Comparison of ENCODE assay signal across 26 mouse cellular contexts in genomic region chr11:73076733-73077132, GRCm38 (mm10). TPM values are rescaled to one million over a fixed set of nuclear protein-coding genes. Genes with fewer than 3 reads are reported as not detected.
DNase-seq lines count a peak whose midpoint lies in the region; ATAC-seq and TF ChIP-seq lines count a peak whose summit lies in the region.
"Had no signal": no experiment of that assay in that cellular context is flagged by ENCODE, and none has a peak within 500 bp of the region (broad histone marks: within the 10 kb centered on the region; RNA-seq: fewer than 3 reads in every experiment).

No protein-coding gene starts in this region.

- no peaks in the 10 kb centered on the region for H3K27me3 ChIP-seq in embryonic facial prominence, embryonic 14.5 days (replicated peaks; ENCODE audit: control insufficient read depth, insufficient read depth, low read length)
- no peaks in the 10 kb centered on the region for H3K27me3 ChIP-seq in embryonic facial prominence, embryonic 10.5 days (replicated peaks; ENCODE audit: low read depth, poor library complexity, severe bottlenecking)
- H3K27me3 ChIP-seq in hindbrain, postnatal 0 days (ENCODE audit: insufficient read depth, low read length) = no peaks in the 10 kb centered on the region
- H3K27me3 ChIP-seq in hindbrain, embryonic 11.5 days (ENCODE audit: control insufficient read depth, insufficient read depth, low read length) = no peaks in the 10 kb centered on the region
- H3K27me3 ChIP-seq in midbrain, embryonic 11.5 days (ENCODE audit: control insufficient read depth, insufficient read depth, low read length) = no peaks in the 10 kb centered on the region
- no peaks in the 10 kb centered on the region for H3K27me3 ChIP-seq in midbrain, embryonic 16.5 days (ENCODE audit: control insufficient read depth, insufficient read depth, low read depth, low read length)
- H3K27me3 ChIP-seq: CH12.LX; embryonic facial prominence, embryonic 12.5 days; heart, embryonic 12.5 days; hindbrain, embryonic 15.5 days; liver, embryonic 15.5 days; lung, embryonic 15.5 days; megakaryocyte, embryonic 14.5 days; neural tube, embryonic 13.5 days had no signal

- no peak overlapping the region for H3K9ac ChIP-seq in embryonic facial prominence, embryonic 14.5 days (ENCODE audit: low read depth, low read length)
- H3K9ac ChIP-seq in hindbrain, postnatal 0 days (replicated peaks; ENCODE audit: low read length) = no peak overlapping the region
- H3K9ac ChIP-seq in hindbrain, embryonic 11.5 days (ENCODE audit: low read depth, low read length) = no peak overlapping the region
- H3K9ac ChIP-seq in midbrain, embryonic 11.5 days (ENCODE audit: low read length) = no peak overlapping the region
- no peak overlapping the region for H3K9ac ChIP-seq in midbrain, embryonic 16.5 days (ENCODE audit: low read depth, low read length)
- H3K9ac ChIP-seq: embryonic facial prominence, embryonic 12.5 days; forebrain, postnatal 0 days; heart, embryonic 12.5 days; hindbrain, embryonic 15.5 days; liver, embryonic 15.5 days; lung, embryonic 15.5 days; neural tube, embryonic 13.5 days had no signal

- no peak overlapping the region for H3K4me3 ChIP-seq in embryonic facial prominence, embryonic 14.5 days (ENCODE audit: low read depth, low read length)
- H3K4me3 ChIP-seq in embryonic facial prominence, embryonic 10.5 days = no peak overlapping the region
- H3K4me3 ChIP-seq in hindbrain, postnatal 0 days (ENCODE audit: low read length) = no peak overlapping the region
- H3K4me3 ChIP-seq in hindbrain, embryonic 11.5 days (ENCODE audit: low read depth, low read length) = no peak overlapping the region
- no peak overlapping the region for H3K4me3 ChIP-seq in midbrain, embryonic 11.5 days (ENCODE audit: low read depth, low read length)
- H3K4me3 ChIP-seq in midbrain, embryonic 16.5 days (ENCODE audit: low read depth, low read length) = no peak overlapping the region
- H3K4me3 ChIP-seq: embryonic facial prominence, embryonic 12.5 days; forebrain, embryonic 10.5 days; heart, embryonic 12.5 days; hindbrain, embryonic 15.5 days; liver, embryonic 15.5 days; lung, embryonic 15.5 days; megakaryocyte, embryonic 14.5 days; neural tube, embryonic 13.5 days had no signal

- H3K4me1 ChIP-seq in embryonic facial prominence, embryonic 14.5 days (ENCODE audit: control insufficient read depth, insufficient read depth, low read length) = no peaks in the 10 kb centered on the region
- no peaks in the 10 kb centered on the region for H3K4me1 ChIP-seq in embryonic facial prominence, embryonic 10.5 days
- no peaks in the 10 kb centered on the region for H3K4me1 ChIP-seq in hindbrain, postnatal 0 days (ENCODE audit: insufficient read depth, low read length)
- H3K4me1 ChIP-seq in hindbrain, embryonic 11.5 days (replicated peaks; ENCODE audit: control insufficient read depth, insufficient read depth, low read length) = no peaks in the 10 kb centered on the region
- H3K4me1 ChIP-seq in midbrain, embryonic 11.5 days (ENCODE audit: control insufficient read depth, insufficient read depth, low read length) = no peaks in the 10 kb centered on the region
- H3K4me1 ChIP-seq in midbrain, embryonic 16.5 days (ENCODE audit: control insufficient read depth, insufficient read depth, low read length) = no peaks in the 10 kb centered on the region
- H3K4me1 ChIP-seq: embryonic facial prominence, embryonic 12.5 days; forebrain, embryonic 10.5 days; heart, embryonic 12.5 days; hindbrain, embryonic 15.5 days; liver, embryonic 15.5 days; lung, embryonic 15.5 days; neural tube, embryonic 13.5 days had no signal

- no peak for TF ChIP-seq CTCF in hindbrain, postnatal 0 days (IDR thresholded peaks at IDR 0.05; ENCODE audit: low read depth)

- ATAC-seq in embryonic facial prominence, embryonic 14.5 days (ENCODE audit: low read depth) = no peak
- ATAC-seq in hindbrain, postnatal 0 days = no peak
- no peak for ATAC-seq in hindbrain, embryonic 11.5 days (ENCODE audit: low FRiP score)
- no peak for ATAC-seq in midbrain, embryonic 11.5 days (ENCODE audit: low FRiP score)
- no peak for ATAC-seq in midbrain, embryonic 16.5 days
- ATAC-seq: forebrain, postnatal 0 days had no signal

- DNase-seq in embryonic facial prominence, embryonic 14.5 days (ENCODE audit: low spot score) = peak; percentile 42
- DNase-seq in embryonic facial prominence, embryonic 10.5 days (ENCODE audit: low spot score) = no peak
- peak; percentile 34 for DNase-seq in hindbrain, postnatal 0 days (ENCODE audit: low spot score)
- DNase-seq in hindbrain, embryonic 11.5 days (ENCODE audit: low spot score) = no peak
- DNase-seq in midbrain, embryonic 11.5 days (ENCODE audit: low spot score, missing footprints) = peak; percentile 41
- DNase-seq in retina, postnatal 1 day = peak; percentile 29
- DNase-seq: adrenal gland, postnatal 10 days; cerebellum, adult 11 months; cerebellum, adult 9-10 months; cerebellum, postnatal 36 days; forebrain, postnatal 0 days; gastrocnemius, postnatal 14 days; kidney, adult 18-20 months; kidney, postnatal 4 days; spleen, adult 18-20 months; thymus, postnatal 14 days had no signal

- H3K36me3 ChIP-seq in embryonic facial prominence, embryonic 14.5 days (ENCODE audit: control insufficient read depth, insufficient read depth, low read length) = peaks cover 87% of the 10 kb centered on the region
- H3K36me3 ChIP-seq in embryonic facial prominence, embryonic 10.5 days (replicated peaks) = peaks cover 99% of the 10 kb centered on the region
- peaks cover 51% of the 10 kb centered on the region for H3K36me3 ChIP-seq in hindbrain, postnatal 0 days (ENCODE audit: insufficient read depth, low read length)
- 0 out of 2 replicates have a peak, but pooled peaks cover 3% of the 10 kb centered on the region for H3K36me3 ChIP-seq in hindbrain, embryonic 11.5 days (ENCODE audit: control insufficient read depth, insufficient read depth, low read length)
- peaks cover 22% of the 10 kb centered on the region for H3K36me3 ChIP-seq in midbrain, embryonic 11.5 days (ENCODE audit: control insufficient read depth, insufficient read depth, low read length)
- H3K36me3 ChIP-seq in midbrain, embryonic 16.5 days (ENCODE audit: control insufficient read depth, insufficient read depth, low read length) = peaks cover 22% of the 10 kb centered on the region

- H3K27ac ChIP-seq in embryonic facial prominence, embryonic 14.5 days (replicated peaks; ENCODE audit: low read depth, low read length) = no peak overlapping the region
- no peak overlapping the region for H3K27ac ChIP-seq in embryonic facial prominence, embryonic 10.5 days (replicated peaks)
- H3K27ac ChIP-seq in hindbrain, postnatal 0 days = no peak overlapping the region; the same call in 1 of the 2 replicates
- no peak overlapping the region for H3K27ac ChIP-seq in hindbrain, embryonic 11.5 days (ENCODE audit: low read depth, low read length)
- no peak overlapping the region for H3K27ac ChIP-seq in midbrain, embryonic 11.5 days (ENCODE audit: low read depth, low read length)
- H3K27ac ChIP-seq in midbrain, embryonic 16.5 days (ENCODE audit: low read length) = no peak overlapping the region
- H3K27ac ChIP-seq: embryonic facial prominence, embryonic 12.5 days; forebrain, embryonic 10.5 days; hindbrain, embryonic 15.5 days; liver, embryonic 15.5 days; lung, embryonic 15.5 days; neural tube, embryonic 13.5 days had no signal

- H3K9me3 ChIP-seq in embryonic facial prominence, embryonic 14.5 days (ENCODE audit: control insufficient read depth, low read length) = no peaks in the 10 kb centered on the region
- H3K9me3 ChIP-seq in embryonic facial prominence, embryonic 10.5 days = no peaks in the 10 kb centered on the region
- no peaks in the 10 kb centered on the region for H3K9me3 ChIP-seq in hindbrain, postnatal 0 days (ENCODE audit: low read length)
- H3K9me3 ChIP-seq in hindbrain, embryonic 11.5 days (ENCODE audit: control insufficient read depth, low read length) = no peaks in the 10 kb centered on the region
- no peaks in the 10 kb centered on the region for H3K9me3 ChIP-seq in midbrain, embryonic 11.5 days (ENCODE audit: control insufficient read depth, low read length)
- no peaks in the 10 kb centered on the region for H3K9me3 ChIP-seq in midbrain, embryonic 16.5 days (replicated peaks; ENCODE audit: control insufficient read depth, low read length, poor library complexity, severe bottlenecking)
- H3K9me3 ChIP-seq: embryonic facial prominence, embryonic 12.5 days; forebrain, embryonic 10.5 days; heart, embryonic 12.5 days; hindbrain, embryonic 15.5 days; liver, embryonic 15.5 days; lung, embryonic 15.5 days; megakaryocyte, embryonic 14.5 days; neural tube, embryonic 13.5 days had no signal

- 73% methylated on average over 4 of the region's 4 CpGs for WGBS in embryonic facial prominence, embryonic 14.5 days
- WGBS in embryonic facial prominence, embryonic 10.5 days = 88% methylated on average over 4 of the region's 4 CpGs
- WGBS in hindbrain, postnatal 0 days = 52% methylated on average over 4 of the region's 4 CpGs
- 97% methylated on average over 4 of the region's 4 CpGs for WGBS in hindbrain, embryonic 11.5 days
- 82% methylated on average over 4 of the region's 4 CpGs for WGBS in midbrain, embryonic 11.5 days
- 70% methylated on average over 4 of the region's 4 CpGs for WGBS in midbrain, embryonic 16.5 days

- H3K4me2 ChIP-seq in embryonic facial prominence, embryonic 14.5 days (ENCODE audit: low read depth, low read length) = no peak overlapping the region
- no peak overlapping the region for H3K4me2 ChIP-seq in hindbrain, postnatal 0 days (ENCODE audit: low read depth, low read length)
- no peak overlapping the region for H3K4me2 ChIP-seq in hindbrain, embryonic 11.5 days (replicated peaks; ENCODE audit: low read depth, low read length)
- no peak overlapping the region for H3K4me2 ChIP-seq in midbrain, embryonic 11.5 days
- H3K4me2 ChIP-seq in midbrain, embryonic 16.5 days (ENCODE audit: low read length) = no peak overlapping the region
- H3K4me2 ChIP-seq: embryonic facial prominence, embryonic 12.5 days; heart, embryonic 12.5 days; hindbrain, embryonic 15.5 days; liver, embryonic 15.5 days; lung, embryonic 15.5 days; neural tube, embryonic 13.5 days had no signal

RNA-seq across cellular contexts. Expression of gene Itgae, which starts 13.7 kb away (rescaled TPM):
- polyA plus RNA-seq in embryonic facial prominence, embryonic 14.5 days (2014; fragmentation: Nextera tagmentation; extraction: Ambion mirVana) = 0.20 and 0.21 TPM in 2 replicates
- polyA plus RNA-seq in embryonic facial prominence, embryonic 10.5 days (2016; fragmentation: Nextera tagmentation; extraction: Ambion mirVana) = 0.45 and 0.52 TPM in 2 replicates
- total RNA-seq in hindbrain, postnatal 0 days (2014; rRNA removed) = 0.16 and 0.18 TPM in 2 replicates
- polyA plus RNA-seq in hindbrain, postnatal 0 days (2015; fragmentation: Nextera tagmentation; extraction: Ambion mirVana) = 0.14 and 0.31 TPM in 2 replicates
- polyA plus RNA-seq in hindbrain, embryonic 11.5 days (2014; fragmentation: Nextera tagmentation; extraction: Ambion mirVana) = 0.15 and 0.20 TPM in 2 replicates
- polyA plus RNA-seq in midbrain, embryonic 11.5 days (2014; fragmentation: Nextera tagmentation; extraction: Ambion mirVana) = 0.21 and 0.27 TPM in 2 replicates
- 0.24 and 0.25 TPM in 2 replicates for polyA plus RNA-seq in midbrain, embryonic 16.5 days (2015; fragmentation: Nextera tagmentation; extraction: Ambion mirVana)

RNA-seq across cellular contexts. Expression of gene Ncbp3, which starts 29.1 kb away (rescaled TPM):
- polyA plus RNA-seq in embryonic facial prominence, embryonic 14.5 days (2014; fragmentation: Nextera tagmentation; extraction: Ambion mirVana) = 9.2 and 9.5 TPM in 2 replicates
- polyA plus RNA-seq in embryonic facial prominence, embryonic 10.5 days (2016; fragmentation: Nextera tagmentation; extraction: Ambion mirVana) = 13.7 and 13.8 TPM in 2 replicates
- 5.2 and 6.9 TPM in 2 replicates for total RNA-seq in hindbrain, postnatal 0 days (2014; rRNA removed)
- polyA plus RNA-seq in hindbrain, postnatal 0 days (2015; fragmentation: Nextera tagmentation; extraction: Ambion mirVana) = 7.3 and 7.7 TPM in 2 replicates
- polyA plus RNA-seq in hindbrain, embryonic 11.5 days (2014; fragmentation: Nextera tagmentation; extraction: Ambion mirVana) = 12.0 and 12.5 TPM in 2 replicates
- polyA plus RNA-seq in midbrain, embryonic 11.5 days (2014; fragmentation: Nextera tagmentation; extraction: Ambion mirVana) = 10.8 and 11.0 TPM in 2 replicates
- 9.8 and 12.1 TPM in 2 replicates for polyA plus RNA-seq in midbrain, embryonic 16.5 days (2015; fragmentation: Nextera tagmentation; extraction: Ambion mirVana)

RNA-seq across cellular contexts. Expression of gene Camkk1, which starts 57.9 kb away (rescaled TPM):
- polyA plus RNA-seq in embryonic facial prominence, embryonic 14.5 days (2014; fragmentation: Nextera tagmentation; extraction: Ambion mirVana) = 6.0 TPM in 2 replicates
- polyA plus RNA-seq in embryonic facial prominence, embryonic 10.5 days (2016; fragmentation: Nextera tagmentation; extraction: Ambion mirVana) = 5.6 and 6.9 TPM in 2 replicates
- 27.4 and 32.5 TPM in 2 replicates for total RNA-seq in hindbrain, postnatal 0 days (2014; rRNA removed)
- polyA plus RNA-seq in hindbrain, postnatal 0 days (2015; fragmentation: Nextera tagmentation; extraction: Ambion mirVana) = 26.5 and 26.7 TPM in 2 replicates
- 3.7 and 4.4 TPM in 2 replicates for polyA plus RNA-seq in hindbrain, embryonic 11.5 days (2014; fragmentation: Nextera tagmentation; extraction: Ambion mirVana)
- 3.7 and 4.2 TPM in 2 replicates for polyA plus RNA-seq in midbrain, embryonic 11.5 days (2014; fragmentation: Nextera tagmentation; extraction: Ambion mirVana)
- 31.9 and 33.6 TPM in 2 replicates for polyA plus RNA-seq in midbrain, embryonic 16.5 days (2015; fragmentation: Nextera tagmentation; extraction: Ambion mirVana)

Comparison
In these comparisons a context has a peak if more than half of its experiments do, and no peak if none do; other contexts are left out.
1. DNase-seq: peak in embryonic facial prominence, embryonic 14.5 days (single experiment), hindbrain, postnatal 0 days (single experiment), midbrain, embryonic 11.5 days (single experiment) and retina, postnatal 1 day (single experiment); none in embryonic facial prominence, embryonic 10.5 days (single experiment) and hindbrain, embryonic 11.5 days (single experiment).